Mouse (Mus musculus): ENCODE data around the gene Apoh. TPM values are rescaled to one million over a fixed set of nuclear protein-coding genes. Genes with fewer than 3 reads are reported as not detected.

The Apoh gene
- total RNA-seq, 1 experiment from 2014 or later = 429 TPM

- no peak for DNase-seq
Measured at GRCm38 (mm10) chr11:108382664-108383063, 39.5 kb downstream of the Apoh start.

- no peak for DNase-seq
Measured at GRCm38 (mm10) chr11:108384920-108385665, 41.9 kb downstream of the Apoh start.

GRCm38 (mm10) chr11:108385666-108386024 is 42.5 kb downstream of the Apoh start:
- DNase-seq = no peak

DNA sequence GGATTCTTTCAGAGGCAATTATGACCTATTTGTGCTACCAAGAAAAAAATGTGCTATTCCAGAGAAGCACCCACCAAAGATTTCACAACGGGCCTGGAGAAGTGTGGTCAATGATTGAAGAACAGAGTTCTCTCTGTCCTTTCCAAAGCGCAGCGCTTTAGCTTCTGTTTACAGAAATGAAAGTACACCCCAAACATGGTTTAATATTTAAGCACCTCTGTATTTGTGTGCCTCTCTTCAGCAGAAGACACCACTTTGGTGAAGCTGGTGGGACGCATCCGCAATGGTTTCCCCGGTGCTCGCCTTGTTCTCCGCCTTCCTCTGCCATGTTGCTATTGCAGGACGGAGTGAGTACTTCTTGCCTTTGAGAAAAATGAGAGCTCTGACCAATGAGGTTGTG is 51.9 kb downstream of the Apoh start:
- no peak for DNase-seq

- DNase-seq = no peak
Measured at GRCm38 (mm10) chr11:108396076-108396829, 53.1 kb downstream of the Apoh start.

GRCm38 (mm10) chr11:108409876-108410644 is 66.9 kb downstream of the Apoh start:
- DNase-seq = no peak

DNA sequence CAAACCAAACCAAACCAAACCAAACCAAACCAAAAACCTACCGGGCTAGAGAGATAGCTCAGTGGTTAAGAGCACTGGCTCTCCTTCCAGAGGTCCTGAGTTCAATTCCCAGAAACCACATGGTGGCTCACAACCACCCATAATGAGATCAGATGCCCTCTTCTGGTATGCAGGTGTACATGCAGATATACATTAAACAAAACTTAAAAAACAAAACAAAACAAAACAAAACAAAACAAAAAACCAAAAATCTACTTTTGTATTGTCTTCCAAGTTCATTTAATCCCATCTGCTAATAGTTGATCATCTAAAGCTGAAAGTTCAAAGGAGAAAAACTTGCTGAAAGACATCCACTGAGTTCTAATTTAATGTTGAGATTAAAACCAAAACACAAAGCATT is 73.2 kb downstream of the Apoh start:
- no peak for DNase-seq

- no peak for DNase-seq
Measured at GRCm38 (mm10) chr11:108418540-108418939, 75.4 kb downstream of the Apoh start.

DNA sequence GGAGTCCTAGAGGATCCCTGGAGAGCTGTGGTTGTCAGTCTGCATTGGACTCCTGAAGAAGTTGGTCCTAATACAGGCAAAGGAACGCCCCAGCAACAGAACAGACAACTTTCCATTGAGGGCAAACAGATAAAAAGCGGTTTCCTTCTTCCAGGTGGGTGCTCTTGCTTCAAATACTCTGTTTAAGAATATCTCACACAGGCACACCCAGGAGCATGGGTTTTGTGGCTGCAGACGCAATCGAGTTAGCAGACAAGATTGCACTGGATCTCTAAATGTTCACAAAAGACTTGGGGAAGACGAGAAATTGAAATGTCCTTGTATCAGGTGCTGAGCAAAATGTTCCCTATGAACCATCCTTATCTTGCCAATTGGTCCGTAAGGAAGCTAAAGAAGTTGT is 76.1 kb downstream of the Apoh start:
- no peak for DNase-seq

DNA sequence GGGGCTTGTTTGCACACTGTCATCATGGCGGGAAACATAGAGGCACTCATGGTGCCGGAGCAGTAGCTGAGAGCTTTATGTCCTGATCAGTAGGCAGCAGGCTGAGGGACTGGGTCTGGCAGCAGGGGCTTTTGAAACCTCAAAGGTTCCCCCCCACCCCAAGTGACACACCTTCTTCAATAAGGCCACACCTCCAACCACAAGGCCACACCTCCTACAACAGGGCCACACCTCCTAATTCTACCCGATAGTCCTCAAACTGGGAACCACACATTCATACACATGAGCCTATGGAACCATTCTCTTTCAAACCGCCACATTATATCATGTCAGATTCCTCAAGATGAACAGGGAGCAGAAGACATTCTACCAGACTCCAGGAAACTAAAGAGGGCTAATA is 77.6 kb downstream of the Apoh start:
- no peak for DNase-seq

- DNase-seq = no peak
Measured at GRCm38 (mm10) chr11:108423221-108423620, 80.1 kb downstream of the Apoh start.

- DNase-seq = no peak
Measured at GRCm38 (mm10) chr11:108424111-108424510, 81.0 kb downstream of the Apoh start.

GRCm38 (mm10) chr11:108424889-108425591 is 81.9 kb downstream of the Apoh start, which contains the start of gene Cep112:
Gene Cep112, plus strand, starts transcription at chr11:108425192.
- DNase-seq = peak; percentile 99

- peak; percentile 45 for DNase-seq
Measured at GRCm38 (mm10) chr11:108425592-108425921, 82.4 kb downstream of the Apoh start.

DNA sequence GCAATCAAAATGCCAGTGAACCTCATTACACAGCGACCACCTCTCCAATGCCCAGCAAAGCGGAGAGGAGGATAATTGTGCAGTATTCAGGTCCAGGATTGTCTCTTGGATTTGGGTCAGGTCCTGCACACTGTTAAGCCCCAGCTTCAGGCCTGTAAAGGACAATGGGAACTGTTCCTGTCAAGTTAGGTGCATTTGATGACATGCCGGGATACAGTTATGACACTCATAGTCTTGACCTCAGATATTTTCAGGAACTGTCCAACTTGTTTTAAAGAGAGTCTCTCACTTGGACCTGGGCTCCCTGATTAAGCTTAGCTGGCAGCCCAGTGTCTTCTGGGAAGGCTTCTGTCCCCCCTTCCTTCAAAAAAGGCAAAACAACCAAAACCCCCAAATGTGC is 82.9 kb downstream of the Apoh start:
- DNase-seq = no peak

DNA sequence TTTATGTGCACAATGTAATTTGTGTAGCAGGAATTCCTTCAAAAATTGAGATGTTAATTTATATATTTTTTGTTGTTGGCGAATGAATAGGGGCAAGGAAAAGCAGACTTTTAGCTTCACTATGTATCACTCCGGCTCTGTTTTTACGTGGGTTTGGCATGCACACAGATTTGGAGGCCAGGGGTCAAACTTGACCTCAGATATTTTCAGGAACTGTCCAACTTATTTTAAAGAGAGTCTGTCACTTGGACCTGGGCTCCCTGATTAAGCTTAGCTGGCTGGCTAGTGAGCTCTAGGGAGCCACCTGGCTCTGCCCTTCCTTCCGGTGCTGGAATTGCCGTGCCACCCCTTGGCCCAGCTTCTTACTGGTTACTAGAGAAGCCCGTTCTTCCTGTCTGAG is 84.0 kb downstream of the Apoh start:
- peak; percentile 19 for DNase-seq

GRCm38 (mm10) chr11:108429076-108429475 is 85.9 kb downstream of the Apoh start:
- DNase-seq = no peak

- DNase-seq = no peak
Measured at GRCm38 (mm10) chr11:108443893-108444563, 100.9 kb downstream of the Apoh start.

GRCm38 (mm10) chr11:108447148-108447547 is 104.0 kb downstream of the Apoh start:
- peak; percentile 36 for DNase-seq

DNA sequence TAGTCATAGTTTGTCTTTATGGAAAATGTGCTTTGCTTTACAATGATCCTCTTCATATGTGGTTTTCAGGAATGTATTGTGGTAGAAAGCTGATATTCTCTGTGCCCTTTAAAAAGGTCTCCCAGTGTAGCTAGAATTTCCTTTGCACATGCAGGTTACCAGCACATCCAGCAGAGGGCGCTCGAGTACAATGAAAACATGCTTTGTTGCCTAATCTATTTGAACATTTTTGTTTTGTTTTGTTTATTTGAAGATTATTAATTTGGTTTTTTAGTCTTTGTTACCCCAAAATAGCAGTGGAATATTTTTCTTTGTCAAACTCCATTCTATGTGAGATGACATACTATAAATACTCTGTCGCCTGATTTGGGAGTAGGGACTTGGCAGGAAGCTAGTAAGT is 106.7 kb downstream of the Apoh start:
- DNase-seq = peak; percentile 88

- no peak for DNase-seq
Measured at GRCm38 (mm10) chr11:108459599-108459998, 116.4 kb downstream of the Apoh start.
